Mouse (Mus musculus) heart, embryonic 14.5 days (tissue): ENCODE data around the gene Mlc1. TPM values are rescaled to one million over a fixed set of nuclear protein-coding genes. Genes with fewer than 3 reads are reported as not detected.

Source experiments
- ATAC-seq: fragments of 200-750 bp; cut with Nextera tagmentation; 2 replicates; pipeline ENCODE4 v1.8.0; 2017; ENCODE audit warnings: low read depth, moderate TSS enrichment; ENCODE audit not compliant: insufficient number of reproducible peaks, insufficient read depth, low FRiP score
- H3K27ac ChIP-seq, 2 experiments: fragments of 200-500 bp in 1 of 2; fragments of 300-500 bp in 1 of 2; sonication (generic) in 1 of 2; replicated peaks in 1 of 2; 2 replicates each; pipeline ENCODE4 v1.5.1; 2012 to 2014; ENCODE audit warnings: low read depth in 2 of 2, low read length in 2 of 2, control low read depth in 1 of 2, mild to moderate bottlenecking in 1 of 2, mixed read lengths in 1 of 2; ENCODE audit not compliant: control insufficient read depth in 1 of 2, insufficient read depth in 1 of 2
- H3K27me3 ChIP-seq: fragments of 300-500 bp; sonication (generic); 2 replicates; pipeline ENCODE4 v1.6.1; 2014; ENCODE audit warnings: mild to moderate bottlenecking, low read length, control low read depth; ENCODE audit not compliant: control insufficient read depth, insufficient read depth
- H3K36me3 ChIP-seq: fragments of 300-500 bp; sonication (generic); 2 replicates; pipeline ENCODE4 v1.6.1; 2014; ENCODE audit warnings: mild to moderate bottlenecking, control low read depth, low read length, mixed read lengths; ENCODE audit not compliant: control insufficient read depth, insufficient read depth
- H3K4me1 ChIP-seq, 2 experiments: fragments of 200-500 bp in 1 of 2; fragments of 300-500 bp in 1 of 2; sonication (generic) in 1 of 2; 2 replicates each; pipeline ENCODE4 v1.6.1; 2012 to 2014; ENCODE audit warnings: low read length in 2 of 2, control low read depth in 1 of 2, mixed read lengths in 1 of 2; ENCODE audit not compliant: control insufficient read depth in 2 of 2, insufficient read depth in 2 of 2
- H3K4me2 ChIP-seq: fragments of 300-500 bp; sonication (generic); 2 replicates; pipeline ENCODE4 v1.6.1; 2014; ENCODE audit warnings: mild to moderate bottlenecking, low read length
- H3K4me3 ChIP-seq, 2 experiments: fragments of 200-500 bp in 1 of 2; fragments of 300-500 bp in 1 of 2; sonication (generic) in 1 of 2; 2 replicates each; pipeline ENCODE4 v1.5.1; 2012 to 2014; ENCODE audit warnings: low read length in 2 of 2, mild to moderate bottlenecking in 2 of 2, control low read depth in 1 of 2, low read depth in 1 of 2, moderate library complexity in 1 of 2; ENCODE audit not compliant: control insufficient read depth in 1 of 2, insufficient read depth in 1 of 2
- H3K9ac ChIP-seq: fragments of 300-500 bp; sonication (generic); 2 replicates; pipeline ENCODE4 v1.6.1; 2014; ENCODE audit warnings: mild to moderate bottlenecking, low read length
- H3K9me3 ChIP-seq: fragments of 300-500 bp; sonication (generic); 2 replicates; pipeline ENCODE4 v1.6.1; 2016; ENCODE audit warnings: low read length, control low read depth; ENCODE audit not compliant: control insufficient read depth
- WGBS: fragments of 180-500 bp; shearing (Covaris S2); extraction: QIAGEN DNeasy Blood & Tissue Kit; methylation state at CpG from one replicate; pipeline ENCODE4 v1.1.7; 2014; 5-methylcytosine and 5-hydroxymethylcytosine counted together
- polyA plus RNA-seq: library from polyadenylated mRNA; unstranded; fragments of >200 nt; fragmentation: Nextera tagmentation; extraction: Ambion mirVana; gene quantifications from 2 replicates; pipeline ENCODE4 v1.2.1, GENCODE M21; 2014

Gene Mlc1
- polyA plus RNA-seq, 1 experiment from 2014 or later, result not detected

GRCm38 (mm10) chr15:88919328-88919727 is 59.5 kb downstream of the Mlc1 start:
- Histone ChIP-seq H3K27me3 (no peaks in the 10 kb centered on the region), H3K4me2 (no peak overlapping the region), H3K9me3 (no peaks in the 10 kb centered on the region), H3K27ac (no peak overlapping the region), H3K4me1 (no peaks in the 10 kb centered on the region), H3K36me3 (no peaks in the 10 kb centered on the region), H3K9ac (no peak overlapping the region), H3K4me3 (no peak overlapping the region)
- ATAC-seq, result no peak
- 84% methylated on average over 12 of the region's 12 CpGs for WGBS

GRCm38 (mm10) chr15:88917126-88917525 is 61.7 kb downstream of the Mlc1 start:
- Histone ChIP-seq H3K9me3 (no peaks in the 10 kb centered on the region), H3K27me3 (no peaks in the 10 kb centered on the region), H3K4me1 (no peaks in the 10 kb centered on the region), H3K4me2 (no peak overlapping the region), H3K4me3 (no peak overlapping the region), H3K36me3 (no peaks in the 10 kb centered on the region), H3K27ac (no peak overlapping the region), H3K9ac (no peak overlapping the region)
- ATAC-seq, result no peak
- 86% methylated on average over 8 of the region's 8 CpGs for WGBS

- no peaks in the 10 kb centered on the region for H3K9me3 ChIP-seq
- no peak overlapping the region for H3K4me3 ChIP-seq
- no peak overlapping the region for H3K9ac ChIP-seq
- WGBS, result 51% methylated on average over 3 of the region's 3 CpGs
- H3K27me3 ChIP-seq, result no peaks in the 10 kb centered on the region
- no peaks in the 10 kb centered on the region for H3K36me3 ChIP-seq
- ATAC-seq, result no peak
- H3K4me2 ChIP-seq, result no peak overlapping the region
- no peak overlapping the region for H3K27ac ChIP-seq
- no peaks in the 10 kb centered on the region for H3K4me1 ChIP-seq
Observed at GRCm38 (mm10) chr15:88916366-88916765, 62.4 kb downstream of the Mlc1 start.

- Histone ChIP-seq H3K36me3 (no peaks in the 10 kb centered on the region), H3K9ac (no peak overlapping the region), H3K4me3 (no peak overlapping the region), H3K4me2 (no peak overlapping the region), H3K27me3 (no peaks in the 10 kb centered on the region), H3K4me1 (no peaks in the 10 kb centered on the region), H3K9me3 (no peaks in the 10 kb centered on the region), H3K27ac (no peak overlapping the region)
- WGBS, result 85% methylated on average over 7 of the region's 7 CpGs
- ATAC-seq, result no peak
Observed at GRCm38 (mm10) chr15:88915046-88915445, 63.8 kb downstream of the Mlc1 start.

- ATAC-seq, result no peak
- Histone ChIP-seq H3K27me3 (no peaks in the 10 kb centered on the region), H3K9ac (no peak overlapping the region), H3K27ac (no peak overlapping the region), H3K4me1 (no peaks in the 10 kb centered on the region), H3K4me2 (no peak overlapping the region), H3K9me3 (no peaks in the 10 kb centered on the region), H3K4me3 (no peak overlapping the region), H3K36me3 (no peaks in the 10 kb centered on the region)
- WGBS, result 70% methylated on average over 4 of the region's 4 CpGs
Observed at GRCm38 (mm10) chr15:88906347-88906746, 72.5 kb downstream of the Mlc1 start.

Other genes with a start within 250 kb of the Mlc1 start
- gene Brd1, start 244.8 kb downstream of the Mlc1 start, polyA plus RNA-seq, result 15.3 TPM in 2 replicates
- 13.4 and 13.5 TPM in 2 replicates for gene Zbed4, start 227.3 kb downstream of the Mlc1 start, polyA plus RNA-seq
- gene Alg12, start 159.7 kb downstream of the Mlc1 start, polyA plus RNA-seq, result 9.9 and 10.9 TPM in 2 replicates
- 46.3 and 53.1 TPM in 2 replicates for gene Creld2, start 159.4 kb downstream of the Mlc1 start, polyA plus RNA-seq
- gene Pim3, start 116.8 kb downstream of the Mlc1 start, polyA plus RNA-seq, result 42.3 and 47.1 TPM in 2 replicates
- gene Ttll8, start 24.6 kb downstream of the Mlc1 start, polyA plus RNA-seq, result not detected in 2 replicates
- 86.2 and 92.8 TPM in 2 replicates for gene Mov10l1, start 3.9 kb upstream of the Mlc1 start, polyA plus RNA-seq
- gene Panx2, start 80.7 kb upstream of the Mlc1 start, polyA plus RNA-seq, result 2.3 and 2.6 TPM in 2 replicates
- gene Trabd, start 96.1 kb upstream of the Mlc1 start, polyA plus RNA-seq, result 51.6 and 51.9 TPM in 2 replicates
- 14.0 and 16.4 TPM in 2 replicates for gene Selenoo, start 110.1 kb upstream of the Mlc1 start, polyA plus RNA-seq
- 10.9 and 11.3 TPM in 2 replicates for gene Tubgcp6, start 144.1 kb upstream of the Mlc1 start, polyA plus RNA-seq
- 11.0 and 11.5 TPM in 2 replicates for gene Hdac10, start 149.7 kb upstream of the Mlc1 start, polyA plus RNA-seq
- 21.0 and 23.0 TPM in 2 replicates for gene Mapk12, start 161.7 kb upstream of the Mlc1 start, polyA plus RNA-seq
- gene Mapk11, start 170.6 kb upstream of the Mlc1 start, polyA plus RNA-seq, result 2.5 and 3.2 TPM in 2 replicates
- gene Plxnb2, start 201.8 kb upstream of the Mlc1 start, polyA plus RNA-seq, result 87.4 and 99.3 TPM in 2 replicates
- gene Dennd6b, start 217.5 kb upstream of the Mlc1 start, polyA plus RNA-seq, result 14.8 and 16.6 TPM in 2 replicates
- 21.9 and 22.9 TPM in 2 replicates for gene Ppp6r2, start 232.5 kb upstream of the Mlc1 start, polyA plus RNA-seq